Mouse (Mus musculus) lung, embryonic 14.5 days (tissue): ENCODE results near the gene Slc23a4. TPM values are rescaled to one million over a fixed set of nuclear protein-coding genes. Genes with fewer than 3 reads are reported as not detected.

ENCODE experiments used
- ATAC-seq: fragments of 200-750 bp; cut with Nextera tagmentation; 2 replicates; pipeline ENCODE4 v1.8.0; 2017; ENCODE audit warnings: mild to moderate bottlenecking, moderate TSS enrichment, moderate library complexity; ENCODE audit not compliant: insufficient read depth
- DNase-seq: peaks from one replicate; pipeline ENCODE4 v3.0.0-alpha.2; 2015
- H3K27ac ChIP-seq: fragments of 300-500 bp; sonication (generic); 2 replicates; pipeline ENCODE4 v1.5.1; 2014; ENCODE audit warnings: low read depth, mild to moderate bottlenecking, moderate library complexity
- H3K27me3 ChIP-seq: fragments of 300-500 bp; sonication (generic); 2 replicates; pipeline ENCODE4 v1.6.1; 2014; ENCODE audit warnings: low read length, control low read depth; ENCODE audit not compliant: insufficient read depth
- H3K36me3 ChIP-seq: fragments of 300-500 bp; sonication (generic); 2 replicates; pipeline ENCODE4 v1.6.1; 2014; ENCODE audit warnings: control low read depth; ENCODE audit not compliant: insufficient read depth
- H3K4me1 ChIP-seq: fragments of 300-500 bp; sonication (generic); 2 replicates; pipeline ENCODE4 v1.6.1; 2014; ENCODE audit warnings: antibody characterized with exemption, control low read depth; ENCODE audit not compliant: insufficient read depth
- H3K4me2 ChIP-seq: fragments of 300-500 bp; sonication (generic); 2 replicates; pipeline ENCODE4 v1.6.1; 2014; ENCODE audit warnings: mild to moderate bottlenecking
- H3K4me3 ChIP-seq: fragments of 300-500 bp; sonication (generic); 2 replicates; pipeline ENCODE4 v1.5.1; 2014; ENCODE audit warnings: low read depth, low read length
- H3K9ac ChIP-seq: fragments of 300-500 bp; sonication (generic); 2 replicates; pipeline ENCODE4 v1.6.1; 2014
- H3K9me3 ChIP-seq: fragments of 300-500 bp; sonication (generic); 2 replicates; pipeline ENCODE4 v1.6.1; 2016; ENCODE audit warnings: low read depth, low read length, control low read depth
- CTCF ChIP-seq: IDR thresholded peaks from 2 replicates; pipeline ENCODE4 v1.5.1; 2016; ENCODE audit warnings: antibody characterized with exemption, low read depth
- WGBS: fragments of 180-500 bp; shearing (Covaris S2); extraction: QIAGEN DNeasy Blood & Tissue Kit; methylation state at CpG from one replicate; pipeline ENCODE4 v1.1.7; 2014; 5-methylcytosine and 5-hydroxymethylcytosine counted together
- polyA plus RNA-seq: library from polyadenylated mRNA; unstranded; fragments of >200 nt; fragmentation: Nextera tagmentation; extraction: Ambion mirVana; gene quantifications from 2 replicates; pipeline ENCODE4 v1.2.1, GENCODE M21; 2014

The Slc23a4 gene
- polyA plus RNA-seq, 1 experiment from 2014 or later = 0.62 TPM

DNA sequence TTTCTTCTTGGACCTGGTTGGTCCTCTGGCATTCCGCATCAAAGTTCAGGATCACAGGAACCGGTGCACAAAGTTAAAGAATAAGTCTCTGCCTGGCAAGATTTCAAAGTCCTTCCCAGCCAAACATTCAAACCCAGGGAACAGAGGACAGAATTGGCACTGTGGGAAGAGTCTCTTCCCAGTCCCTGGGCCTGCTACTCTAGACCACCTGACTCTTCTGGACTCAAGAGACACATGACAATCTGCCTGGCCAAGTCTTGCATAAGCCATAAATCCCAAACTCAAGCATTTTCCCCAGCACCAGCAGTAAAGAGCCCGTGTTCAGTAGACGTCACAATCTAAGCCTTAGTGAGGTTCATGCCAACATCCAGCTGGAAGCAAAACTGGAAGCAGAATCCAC lies 81.5 kb downstream of the Slc23a4 start:
- ATAC-seq (no peak), DNase-seq (no peak)
- no peak for TF ChIP-seq CTCF
- Histone ChIP-seq H3K27ac (0 out of 2 replicates have a peak overlapping the region, but pooled peaks have one; percentile 4), H3K4me3 (no peak overlapping the region), H3K27me3 (no peaks in the 10 kb centered on the region), H3K9ac (no peak overlapping the region), H3K36me3 (peaks cover 56% of the 10 kb centered on the region), H3K4me2 (no peak overlapping the region), H3K9me3 (no peaks in the 10 kb centered on the region), H3K4me1 (peaks cover 10% of the 10 kb centered on the region)
- WGBS = 84% methylated on average over 4 of the region's 4 CpGs

DNA sequence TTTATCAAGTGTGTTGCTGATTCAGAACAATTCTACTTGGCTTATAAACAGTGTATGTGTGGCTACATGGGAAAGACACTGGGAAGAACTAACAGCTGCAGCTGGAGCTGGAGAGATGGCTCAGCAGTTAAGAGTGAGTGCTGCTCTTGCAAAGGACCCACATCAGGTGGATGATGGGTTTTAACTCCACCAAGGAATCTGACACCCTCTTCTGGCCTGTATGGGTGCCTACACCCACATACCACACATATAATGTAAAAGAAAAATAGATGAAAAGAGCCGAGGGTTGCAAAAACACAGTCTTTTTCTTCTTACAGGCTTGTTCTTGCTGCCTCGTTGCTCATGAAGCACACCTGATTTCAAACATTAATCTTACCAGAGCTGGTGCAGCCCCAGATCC lies 82.1 kb downstream of the Slc23a4 start:
- H3K9me3 ChIP-seq = no peaks in the 10 kb centered on the region
- H3K27me3 ChIP-seq = no peaks in the 10 kb centered on the region
- H3K4me3 ChIP-seq = no peak overlapping the region
- no peak overlapping the region for H3K27ac ChIP-seq
- DNase-seq (no peak), ATAC-seq (no peak)
- 54% methylated on average over 2 of the region's 2 CpGs for WGBS
- peaks cover 10% of the 10 kb centered on the region for H3K4me1 ChIP-seq
- no peak; the same call in 1 of the 2 replicates for TF ChIP-seq CTCF
- H3K9ac ChIP-seq = no peak overlapping the region
- H3K36me3 ChIP-seq = peaks cover 60% of the 10 kb centered on the region
- H3K4me2 ChIP-seq = no peak overlapping the region

DNA sequence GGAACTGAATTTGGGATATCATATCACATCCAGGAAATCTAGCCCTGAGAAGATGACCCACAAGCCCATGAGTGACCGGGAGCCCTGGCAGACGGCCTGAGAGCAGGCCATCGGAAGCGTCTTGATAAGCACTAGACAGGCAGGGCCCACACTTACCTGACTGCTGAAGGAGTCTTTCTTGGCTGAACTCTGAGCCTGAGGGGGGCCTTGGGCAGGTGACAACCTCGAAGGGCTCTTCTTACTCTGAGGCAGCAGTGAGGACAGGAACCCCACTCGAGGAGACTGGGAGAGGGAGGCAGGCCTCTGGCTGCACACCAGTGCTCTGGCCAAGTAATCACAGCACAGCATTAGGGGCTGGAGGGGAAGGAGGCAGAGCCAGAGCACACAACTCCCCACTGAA lies 83.8 kb downstream of the Slc23a4 start:
- WGBS = 53% methylated on average over 6 of the region's 6 CpGs
- Histone ChIP-seq H3K9me3 (no peaks in the 10 kb centered on the region), H3K36me3 (peaks cover 77% of the 10 kb centered on the region), H3K9ac (no peak overlapping the region; the same call in 1 of the 2 replicates), H3K4me2 (peak overlapping the region; percentile 36), H3K4me1 (0 out of 2 replicates have a peak, but pooled peaks cover 5% of the 10 kb centered on the region), H3K4me3 (no peak overlapping the region), H3K27ac (peak overlapping the region; percentile 88), H3K27me3 (no peaks in the 10 kb centered on the region)
- ATAC-seq = peak; percentile 9; the same call in 1 of the 2 replicates
- no peak for TF ChIP-seq CTCF
- no peak for DNase-seq

DNA sequence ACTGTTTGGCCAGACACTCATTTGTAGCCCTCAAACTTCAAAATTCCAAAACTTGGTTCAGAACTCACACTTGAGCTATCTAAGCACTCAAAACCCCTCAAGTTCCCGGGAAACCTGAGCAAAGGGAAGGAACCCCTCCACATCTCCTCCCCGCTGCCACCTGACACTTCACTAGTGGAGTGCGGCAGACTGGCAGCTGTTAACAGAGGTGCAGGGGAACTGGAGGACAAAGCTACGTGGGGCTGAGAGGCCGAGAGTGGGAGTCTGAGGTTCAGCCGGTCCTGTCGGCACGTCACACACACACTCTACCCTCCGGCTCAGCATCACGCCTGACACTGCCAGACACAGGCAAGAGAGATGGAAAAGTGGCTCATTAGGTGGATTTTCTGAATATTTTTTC lies 84.4 kb downstream of the Slc23a4 start:
- Histone ChIP-seq H3K4me1 (0 out of 2 replicates have a peak, but pooled peaks cover 5% of the 10 kb centered on the region), H3K27me3 (no peaks in the 10 kb centered on the region), H3K4me3 (no peak overlapping the region), H3K36me3 (peaks cover 76% of the 10 kb centered on the region), H3K4me2 (peak overlapping the region; percentile 36), H3K27ac (peak overlapping the region; percentile 88), H3K9ac (no peak overlapping the region), H3K9me3 (no peaks in the 10 kb centered on the region)
- 29% methylated on average over 10 of the region's 10 CpGs for WGBS
- TF ChIP-seq CTCF = no peak
- DNase-seq = peak; percentile 59
- peak; percentile 83 for ATAC-seq

DNA sequence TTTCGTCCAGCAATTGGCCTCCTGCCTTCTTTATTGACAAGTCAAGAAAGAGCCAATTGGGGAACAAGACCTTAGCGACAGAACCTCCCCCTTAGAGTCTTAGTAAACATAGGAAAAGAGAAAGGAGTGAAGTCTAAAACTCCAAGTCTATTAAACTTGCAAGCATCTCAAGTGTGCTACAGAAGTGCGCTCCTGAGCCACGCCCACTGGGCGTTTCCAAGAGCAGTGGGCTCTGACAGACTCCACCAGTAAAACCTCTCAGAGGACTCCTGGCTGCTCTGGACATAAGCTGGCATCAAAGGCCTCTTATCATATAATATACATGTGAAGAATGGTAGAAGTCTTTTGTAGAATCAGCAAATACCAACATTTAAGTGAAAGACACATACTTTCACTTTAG lies 84.8 kb downstream of the Slc23a4 start:
- no peak for TF ChIP-seq CTCF
- H3K27ac ChIP-seq = peak overlapping the region; percentile 88
- H3K9ac ChIP-seq = no peak overlapping the region
- no peak overlapping the region for H3K4me3 ChIP-seq
- H3K27me3 ChIP-seq = no peaks in the 10 kb centered on the region
- H3K4me2 ChIP-seq = peak overlapping the region; percentile 55
- no peaks in the 10 kb centered on the region for H3K9me3 ChIP-seq
- peaks cover 74% of the 10 kb centered on the region for H3K36me3 ChIP-seq
- DNase-seq = peak; percentile 85
- H3K4me1 ChIP-seq = 0 out of 2 replicates have a peak, but pooled peaks cover 5% of the 10 kb centered on the region
- ATAC-seq = peak; percentile 82
- 59% methylated on average over 5 of the region's 5 CpGs for WGBS

DNA sequence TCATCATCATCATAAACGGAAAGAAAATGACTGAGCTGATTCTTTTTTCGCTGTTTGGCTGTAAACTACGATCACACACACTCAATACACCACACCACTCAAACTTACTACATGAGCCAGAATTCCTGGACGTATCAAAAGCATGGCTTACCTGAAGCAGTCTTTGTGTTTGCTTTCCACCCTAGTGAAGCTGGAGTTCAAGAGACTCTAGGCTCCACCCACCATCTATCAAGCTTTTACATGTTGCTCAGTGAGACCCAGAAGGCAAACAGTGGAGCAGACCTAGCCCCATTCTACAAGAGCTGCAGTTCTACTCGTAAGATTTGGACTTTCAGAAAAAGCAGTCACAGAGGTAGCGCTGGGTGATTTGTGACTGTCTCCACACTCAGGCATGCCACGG lies 85.6 kb downstream of the Slc23a4 start:
- peaks cover 74% of the 10 kb centered on the region for H3K36me3 ChIP-seq
- no peaks in the 10 kb centered on the region for H3K27me3 ChIP-seq
- peak overlapping the region; percentile 55 for H3K4me2 ChIP-seq
- peak overlapping the region; percentile 86 for H3K27ac ChIP-seq
- H3K9ac ChIP-seq = no peak overlapping the region
- DNase-seq (peak; percentile 65), ATAC-seq (0 out of 2 replicates have a peak, but pooled peaks have one; percentile 29)
- WGBS = 62% methylated on average over 7 of the region's 7 CpGs
- 0 out of 2 replicates have a peak overlapping the region, but pooled peaks have one; percentile 3 for H3K4me3 ChIP-seq
- H3K9me3 ChIP-seq = no peaks in the 10 kb centered on the region
- no peak for TF ChIP-seq CTCF
- H3K4me1 ChIP-seq = 0 out of 2 replicates have a peak, but pooled peaks cover 5% of the 10 kb centered on the region

DNA sequence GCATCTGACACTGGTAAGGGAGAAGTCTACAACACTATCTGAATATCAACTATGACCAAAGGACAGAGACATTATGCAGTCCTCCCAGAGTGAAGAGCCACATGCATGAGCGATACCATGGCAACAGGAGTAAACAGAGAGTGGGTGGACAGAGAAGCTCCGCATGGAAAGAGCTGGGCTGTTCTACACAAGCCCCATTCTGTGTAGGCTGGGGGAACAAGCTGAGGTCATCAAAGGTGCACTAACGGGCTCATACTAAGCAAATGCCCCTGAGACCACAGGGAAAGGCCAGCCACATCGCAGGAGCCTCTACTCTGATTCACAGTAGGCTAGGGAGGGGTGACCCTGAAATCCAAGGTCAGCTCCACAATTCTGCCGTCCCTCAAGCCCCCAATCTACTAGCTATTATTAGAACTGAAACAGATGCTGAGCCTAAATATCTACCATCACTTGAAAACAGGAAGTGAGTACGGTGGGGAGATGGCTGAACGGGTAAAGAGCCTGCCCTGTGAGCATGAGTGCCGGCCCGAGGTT lies 86.2 kb downstream of the Slc23a4 start:
- ATAC-seq = no peak
- Histone ChIP-seq H3K36me3 (peaks cover 74% of the 10 kb centered on the region), H3K4me1 (0 out of 2 replicates have a peak, but pooled peaks cover 5% of the 10 kb centered on the region), H3K27me3 (no peaks in the 10 kb centered on the region), H3K27ac (peak overlapping the region; percentile 86; the same call in 1 of the 2 replicates), H3K4me2 (peak overlapping the region; percentile 55), H3K4me3 (no peak overlapping the region), H3K9me3 (no peaks in the 10 kb centered on the region), H3K9ac (no peak overlapping the region)
- 44% methylated on average over 9 of the region's 9 CpGs for WGBS
- no peak for TF ChIP-seq CTCF
- DNase-seq = no peak
